ENCODE assay signal across 8 mouse cellular contexts in genomic region chr6:145863065-145863971, GRCm38 (mm10). TPM values are rescaled to one million over a fixed set of nuclear protein-coding genes. Genes with fewer than 3 reads are reported as not detected.
DNase-seq lines count a peak whose midpoint lies in the region; ATAC-seq and TF ChIP-seq lines count a peak whose summit lies in the region.

No protein-coding gene starts in this region.

- H3K4me2 ChIP-seq in limb, embryonic 11.5 days (ENCODE audit: low read depth, severe bottlenecking): peak overlapping the region; percentile 96
- peak overlapping the region; percentile 100 for H3K4me2 ChIP-seq in midbrain, embryonic 14.5 days (ENCODE audit: low read length)

- peak; percentile 47 for DNase-seq in thymus, postnatal 4 days
- DNase-seq in thymus, adult 18-20 months: no peak
- DNase-seq in embryonic facial prominence, embryonic 10.5 days (ENCODE audit: low spot score): peak; percentile 77
- peak; percentile 78 to 85 for DNase-seq in heart, adult 18-20 months
- DNase-seq in kidney, adult 2 months: peak; percentile 57
- DNase-seq in limb, embryonic 11.5 days (ENCODE audit: low spot score): peak; percentile 71
- DNase-seq in midbrain, embryonic 14.5 days: peak; percentile 84
- peak; percentile 39 to 53 for DNase-seq in spleen, postnatal 36 days (ENCODE audit: low spot score in 2 of 2)

- H3K9ac ChIP-seq in limb, embryonic 11.5 days (ENCODE audit: low read length): peak overlapping the region; percentile 55
- H3K9ac ChIP-seq in midbrain, embryonic 14.5 days (replicated peaks; ENCODE audit: low read length): peak overlapping the region; percentile 69

- H3K9me3 ChIP-seq in embryonic facial prominence, embryonic 10.5 days: no peaks in the 10 kb centered on the region
- no peaks in the 10 kb centered on the region for H3K9me3 ChIP-seq in limb, embryonic 11.5 days (ENCODE audit: control insufficient read depth, low read length)
- no peaks in the 10 kb centered on the region for H3K9me3 ChIP-seq in midbrain, embryonic 14.5 days (ENCODE audit: control insufficient read depth, low read length)

- H3K4me1 ChIP-seq in embryonic facial prominence, embryonic 10.5 days: peaks cover 54% of the 10 kb centered on the region
- H3K4me1 ChIP-seq in kidney, adult 2 months (ENCODE audit: control insufficient read depth, insufficient read depth, low read length): no peaks in the 10 kb centered on the region
- peaks cover 10% of the 10 kb centered on the region for H3K4me1 ChIP-seq in limb, embryonic 11.5 days (ENCODE audit: control insufficient read depth, insufficient read depth, low read length)
- peaks cover 18% of the 10 kb centered on the region for H3K4me1 ChIP-seq in midbrain, embryonic 14.5 days (ENCODE audit: control insufficient read depth, insufficient read depth, low read length)

- WGBS in embryonic facial prominence, embryonic 10.5 days: 1% methylated on average over 105 of the region's 105 CpGs
- WGBS in kidney, adult 2 months: under 1% methylated on average over 104 of the region's 105 CpGs
- under 1% methylated on average over 97 of the region's 105 CpGs for whole genome bisulfite sequencing in limb, embryonic 11.5 days
- under 1% methylated on average over 102 of the region's 105 CpGs for WGBS in midbrain, embryonic 14.5 days

- TF ChIP-seq POLR2A in kidney, adult 2 months (IDR thresholded peaks at IDR 0.05; ENCODE audit: low read depth, low read length): no peak

- H3K4me3 ChIP-seq in embryonic facial prominence, embryonic 10.5 days: peak overlapping the region; percentile 74
- H3K4me3 ChIP-seq in kidney, adult 2 months (ENCODE audit: insufficient read depth, low read depth, low read length): peak overlapping the region; percentile 80
- peak overlapping the region; percentile 52 for H3K4me3 ChIP-seq in limb, embryonic 11.5 days (ENCODE audit: low read depth, low read length)
- H3K4me3 ChIP-seq in midbrain, embryonic 14.5 days (replicated peaks; ENCODE audit: low read depth, low read length): peak overlapping the region; percentile 61

- TF ChIP-seq CTCF in kidney, adult 2 months (conservative IDR thresholded peaks at IDR 0.05; ENCODE audit: insufficient read depth, insufficient read length, low read depth, low read length): no peak

- H3K27ac ChIP-seq in embryonic facial prominence, embryonic 10.5 days (replicated peaks): peak overlapping the region; percentile 81
- H3K27ac ChIP-seq in kidney, adult 2 months (ENCODE audit: insufficient read depth, low read depth, low read length): peak overlapping the region; percentile 16; the same call in 1 of the 2 replicates
- no peak overlapping the region for H3K27ac ChIP-seq in limb, embryonic 11.5 days (replicated peaks; ENCODE audit: low read depth, low read length)
- H3K27ac ChIP-seq in midbrain, embryonic 14.5 days (replicated peaks; ENCODE audit: low read depth, low read length): peak overlapping the region; percentile 57

- H3K36me3 ChIP-seq in embryonic facial prominence, embryonic 10.5 days (replicated peaks): no peaks in the 10 kb centered on the region
- H3K36me3 ChIP-seq in kidney, adult 2 months (ENCODE audit: control insufficient read depth, insufficient read depth, low read length): no peaks in the 10 kb centered on the region
- no peaks in the 10 kb centered on the region for H3K36me3 ChIP-seq in limb, embryonic 11.5 days (ENCODE audit: control insufficient read depth, insufficient read depth, low read length)
- H3K36me3 ChIP-seq in midbrain, embryonic 14.5 days (ENCODE audit: control insufficient read depth, insufficient read depth, low read length): no peaks in the 10 kb centered on the region

- 0 out of 2 replicates have a peak, but pooled peaks have one; percentile 11 for ATAC-seq in limb, embryonic 11.5 days (ENCODE audit: insufficient number of reproducible peaks, low FRiP score, low TSS enrichment, low read depth)
- peak; percentile 68 for ATAC-seq in midbrain, embryonic 14.5 days (ENCODE audit: low FRiP score, low TSS enrichment)

- H3K27me3 ChIP-seq in embryonic facial prominence, embryonic 10.5 days (replicated peaks; ENCODE audit: low read depth, poor library complexity, severe bottlenecking): peaks cover 89% of the 10 kb centered on the region
- H3K27me3 ChIP-seq in kidney, adult 2 months (replicated peaks; ENCODE audit: control insufficient read depth, insufficient read depth, low read length): no peaks in the 10 kb centered on the region
- H3K27me3 ChIP-seq in limb, embryonic 11.5 days (ENCODE audit: control insufficient read depth, insufficient read depth, low read length): peaks cover 36% of the 10 kb centered on the region
- peaks cover 55% of the 10 kb centered on the region for H3K27me3 ChIP-seq in midbrain, embryonic 14.5 days (ENCODE audit: control insufficient read depth, insufficient read depth, low read length)

RNA-seq across cellular contexts. Expression of gene Bhlhe41, which starts 2.0 kb away (rescaled TPM):
- polyA plus RNA-seq in embryonic facial prominence, embryonic 10.5 days (2016; fragmentation: Nextera tagmentation; extraction: Ambion mirVana): 0.93 and 1.8 TPM in 2 replicates
- 10 to 100 TPM; 11.4 to 15.8 TPM for total RNA-seq in heart, adult 18-20 months (2021)
- 1.8 TPM in 2 replicates for polyA plus RNA-seq in kidney, adult 2 months (2012; rRNA removed)
- 0.49 and 0.70 TPM in 2 replicates for polyA plus RNA-seq in limb, embryonic 11.5 days (2014; fragmentation: Nextera tagmentation; extraction: Ambion mirVana)
- polyA plus RNA-seq in midbrain, embryonic 14.5 days (2014; fragmentation: Nextera tagmentation; extraction: Ambion mirVana): 5.9 and 6.4 TPM in 2 replicates

Comparison
In these comparisons a context has a peak if more than half of its experiments do, and no peak if none do; other contexts are left out.
1. DNase-seq: peak in thymus, postnatal 4 days (single experiment), embryonic facial prominence, embryonic 10.5 days (single experiment), heart, adult 18-20 months (2 of 2), kidney, adult 2 months (single experiment), limb, embryonic 11.5 days (single experiment), midbrain, embryonic 14.5 days (single experiment) and spleen, postnatal 36 days (2 of 2); none in thymus, adult 18-20 months (0 of 2).
2. Peak in every context shown above with its lines, with median percentiles within 50 percentile points of each other: H3K4me3 ChIP-seq.